Mouse (Mus musculus) C2C12 (cell line): ENCODE measurements around the gene Itgav.

Experiments
- CEBPB ChIP-seq: IDR thresholded peaks from one replicate; pipeline ENCODE4 v1.6.1; 2011; ENCODE audit warnings: low read depth, mild to moderate bottlenecking, control low read depth, moderate library complexity
- CTCF ChIP-seq: IDR thresholded peaks from one replicate; pipeline ENCODE4 v1.5.1; 2011; ENCODE audit not compliant: control insufficient read depth, insufficient read depth, insufficient read length
- FOSL1 ChIP-seq: IDR thresholded peaks from one replicate; pipeline ENCODE4 v1.8.0; 2011; ENCODE audit warnings: mild to moderate bottlenecking, low read length; ENCODE audit not compliant: poor library complexity, insufficient read depth, severe bottlenecking
- MAX ChIP-seq: IDR thresholded peaks from one replicate; pipeline ENCODE4 v1.6.1; 2011; ENCODE audit warnings: mild to moderate bottlenecking, control low read depth
- MYOD1 ChIP-seq: IDR thresholded peaks from one replicate; pipeline ENCODE4 v1.6.1; 2011; ENCODE audit warnings: low read depth; ENCODE audit not compliant: control insufficient read depth, insufficient read length
- MYOG ChIP-seq: IDR thresholded peaks from one replicate; pipeline ENCODE4 v1.6.1; 2011; ENCODE audit not compliant: control insufficient read depth, insufficient read length; ENCODE audit errors: extremely low read depth
- USF1 ChIP-seq: IDR thresholded peaks from one replicate; pipeline ENCODE4 v1.6.1; 2011; ENCODE audit warnings: low read depth, mild to moderate bottlenecking, control low read depth, moderate library complexity

DNA sequence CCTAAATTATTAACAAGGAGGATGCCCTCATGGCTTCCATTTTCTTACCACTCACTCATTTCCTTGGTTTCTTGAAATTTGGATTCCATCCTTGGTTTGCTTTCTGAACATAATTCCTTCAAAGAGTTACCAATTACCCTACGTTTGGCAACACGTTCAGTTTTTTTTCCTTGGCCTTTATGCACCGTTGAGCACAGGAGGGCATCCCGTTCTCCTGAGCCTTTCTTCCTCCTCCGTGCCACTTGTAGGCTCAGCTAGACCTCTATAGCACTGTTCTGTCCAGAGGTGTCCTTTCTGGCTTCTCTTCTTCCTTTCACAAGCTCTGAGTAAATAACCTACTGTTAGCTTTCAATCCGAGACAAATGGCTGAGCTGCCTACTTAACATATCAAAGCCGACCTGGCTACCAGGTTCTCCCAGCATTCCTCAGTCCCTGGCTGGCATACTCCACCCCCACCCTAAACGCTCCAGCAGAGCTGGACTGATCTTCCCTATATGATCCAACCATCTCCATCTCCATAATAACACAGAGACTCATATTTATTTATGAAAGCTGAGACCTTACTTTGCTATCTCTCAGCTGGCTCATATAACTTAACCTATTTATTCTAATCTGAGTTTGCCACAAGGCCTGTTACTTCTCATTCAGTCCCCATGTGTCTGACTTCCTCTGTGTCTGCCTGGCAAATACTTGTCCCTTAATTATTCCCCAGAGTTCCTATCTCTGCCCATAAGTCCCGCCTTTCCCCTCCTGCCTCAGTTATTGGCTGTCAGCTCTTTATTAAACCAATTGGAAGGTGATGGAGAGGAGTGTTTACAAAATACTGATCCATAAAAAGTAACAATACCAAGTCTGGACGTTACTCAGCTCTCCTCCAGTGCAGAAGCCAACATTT is 31.3 kb upstream of the Itgav start:
- TF ChIP-seq CTCF (no peak), MYOD1 (no peak), USF1 (no peak), FOSL1 (no peak), MYOG (no peak), MAX (no peak), CEBPB (no peak)
